Mouse (Mus musculus): ENCODE results near the gene Smim12. TPM values are rescaled to one million over a fixed set of nuclear protein-coding genes. Genes with fewer than 3 reads are reported as not detected.

Gene Smim12
- polyA plus RNA-seq, 1 experiment from 2014 or later, result 67.5 TPM

DNA sequence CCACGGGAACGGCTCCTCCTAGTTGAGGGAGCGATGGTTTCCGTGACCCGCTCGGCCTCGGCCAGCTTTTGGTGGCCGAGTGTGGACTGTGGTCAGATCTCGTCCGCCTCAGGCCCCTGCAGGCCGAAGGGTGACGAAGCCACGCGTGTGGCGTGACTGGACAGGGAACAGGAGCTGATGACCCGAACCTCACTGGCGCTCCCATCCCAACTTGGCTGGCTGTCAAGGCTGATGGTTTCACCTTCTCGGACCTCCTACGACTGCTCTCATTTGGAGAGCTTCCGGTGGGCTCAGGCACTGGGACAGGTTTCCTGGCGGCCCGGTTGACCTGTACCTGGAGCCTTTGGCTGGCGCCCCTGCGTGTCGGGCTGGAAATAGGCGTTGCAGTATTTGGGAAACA lies 369 bp downstream of the Smim12 start:
- Histone ChIP-seq H3K9ac (ENCODE audit: low read depth, low read length) (peak overlapping the region; percentile 96), H3K9me3 (replicated peaks; ENCODE audit: low read length) (no peaks in the 10 kb centered on the region), H3K27me3 (ENCODE audit: insufficient read depth, low read length) (no peaks in the 10 kb centered on the region), H3K27ac (0 out of 2 replicates have a peak overlapping the region, but pooled peaks have one; percentile 61), H3K4me1 (replicated peaks; ENCODE audit: insufficient read depth, low read length) (peaks cover 5% of the 10 kb centered on the region; the same call in 1 of the 2 replicates), H3K4me2 (ENCODE audit: low read length) (peak overlapping the region; percentile 82), H3K36me3 (ENCODE audit: insufficient read depth, low read length) (0 out of 2 replicates have a peak, but pooled peaks cover 6% of the 10 kb centered on the region), H3K4me3 (replicated peaks; ENCODE audit: low read depth, low read length) (peak overlapping the region; percentile 94)
- DNase-seq (ENCODE audit: low spot score) (no peak), ATAC-seq (replicated peaks; ENCODE audit: low FRiP score, low read depth) (peak; percentile 67)
- TF ChIP-seq CTCF (IDR thresholded peaks at IDR 0.05; ENCODE audit: low read depth), result no peak
- under 1% methylated on average over 26 of the region's 26 CpGs for WGBS

DNA sequence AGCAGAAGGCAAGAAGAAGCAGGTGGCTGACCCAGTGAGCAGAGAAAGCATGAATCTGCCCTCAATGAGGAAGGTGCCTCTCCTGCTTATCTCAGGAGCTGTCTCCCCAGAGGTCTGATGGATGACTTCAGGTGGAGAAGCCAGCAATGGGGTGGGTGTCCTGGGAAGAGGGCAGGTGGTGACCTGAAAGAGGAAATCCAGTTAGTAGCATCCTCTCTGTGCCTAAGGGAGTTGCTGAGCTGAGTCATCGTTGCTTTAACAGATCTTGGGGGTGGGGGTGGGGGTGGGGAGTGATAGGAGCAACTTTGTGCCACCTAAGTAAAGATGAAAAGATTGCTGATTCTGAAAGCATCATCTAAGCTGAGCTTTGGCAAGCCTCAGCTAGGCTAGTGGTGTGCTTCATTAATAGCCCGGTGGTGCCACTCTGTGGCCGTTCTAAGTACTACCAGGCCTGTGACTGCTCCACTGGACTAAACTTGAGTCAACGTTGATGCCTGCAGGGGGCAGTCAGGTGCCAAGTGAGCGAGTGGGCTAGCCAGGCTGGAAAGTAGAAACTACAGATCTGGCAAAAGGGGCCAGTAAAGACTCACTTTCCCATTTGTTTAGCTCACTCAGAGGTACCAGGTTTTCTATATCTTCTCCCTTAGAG lies 6.2 kb downstream of the Smim12 start:
- no peak overlapping the region for H3K4me3 ChIP-seq (replicated peaks; ENCODE audit: low read depth, low read length)
- peaks cover under 1% of the 10 kb centered on the region; the same call in 1 of the 2 replicates for H3K4me1 ChIP-seq (replicated peaks; ENCODE audit: insufficient read depth, low read length)
- H3K9ac ChIP-seq (ENCODE audit: low read depth, low read length), result no peak overlapping the region
- no peaks in the 10 kb centered on the region for H3K9me3 ChIP-seq (replicated peaks; ENCODE audit: low read length)
- H3K4me2 ChIP-seq (ENCODE audit: low read length), result no peak overlapping the region
- DNase-seq (ENCODE audit: low spot score) (peak; percentile 94), ATAC-seq (replicated peaks; ENCODE audit: low FRiP score, low read depth) (peak; percentile 85)
- 1% methylated on average over 5 of the region's 5 CpGs for WGBS
- 0 out of 2 replicates have a peak, but pooled peaks cover 6% of the 10 kb centered on the region for H3K36me3 ChIP-seq (ENCODE audit: insufficient read depth, low read length)
- no peaks in the 10 kb centered on the region for H3K27me3 ChIP-seq (ENCODE audit: insufficient read depth, low read length)
- TF ChIP-seq CTCF (IDR thresholded peaks at IDR 0.05; ENCODE audit: low read depth), result peak; percentile 97
- H3K27ac ChIP-seq, result no peak overlapping the region

DNA sequence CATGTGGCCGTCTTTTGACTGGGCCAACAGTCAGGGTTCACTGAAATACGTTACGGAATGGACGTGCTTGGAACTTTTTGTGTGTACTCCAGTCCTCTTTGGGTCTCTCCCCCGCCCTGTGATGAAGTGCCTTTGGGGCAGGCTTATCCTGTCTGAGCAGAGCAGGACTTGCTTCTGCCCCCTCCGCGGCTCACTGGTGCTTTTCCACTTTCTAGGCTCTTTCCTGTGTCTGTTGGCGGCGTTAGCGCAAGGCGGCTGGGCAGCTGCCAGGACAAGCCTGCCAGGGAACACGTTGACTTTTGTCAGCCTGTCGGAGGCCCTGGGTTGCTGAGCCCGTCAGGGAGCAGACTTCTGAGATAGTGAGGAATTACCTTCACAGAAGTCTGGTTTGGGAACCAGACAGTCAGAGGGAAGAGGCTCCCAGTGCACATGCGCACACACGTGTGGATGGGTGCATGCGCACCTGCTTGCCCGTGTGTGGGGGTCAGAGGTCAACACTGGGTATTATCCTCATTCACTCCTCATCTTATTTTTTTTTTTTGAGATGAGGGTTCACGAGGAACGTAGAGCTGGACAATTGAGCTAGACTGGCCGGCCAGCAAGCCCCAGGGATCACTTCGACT lies 8.5 kb downstream of the Smim12 start:
- H3K36me3 ChIP-seq (ENCODE audit: insufficient read depth, low read length), result 0 out of 2 replicates have a peak, but pooled peaks cover 6% of the 10 kb centered on the region
- no peaks in the 10 kb centered on the region; the same call in 1 of the 2 replicates for H3K4me1 ChIP-seq (replicated peaks; ENCODE audit: insufficient read depth, low read length)
- no peak overlapping the region for H3K4me2 ChIP-seq (ENCODE audit: low read length)
- no peaks in the 10 kb centered on the region for H3K27me3 ChIP-seq (ENCODE audit: insufficient read depth, low read length)
- H3K9ac ChIP-seq (ENCODE audit: low read depth, low read length), result no peak overlapping the region
- no peaks in the 10 kb centered on the region for H3K9me3 ChIP-seq (replicated peaks; ENCODE audit: low read length)
- no peak for TF ChIP-seq CTCF (IDR thresholded peaks at IDR 0.05; ENCODE audit: low read depth)
- H3K27ac ChIP-seq, result peak overlapping the region; percentile 25; the same call in 1 of the 2 replicates
- DNase-seq (ENCODE audit: low spot score) (peak; percentile 34), ATAC-seq (replicated peaks; ENCODE audit: low FRiP score, low read depth) (no peak)
- no peak overlapping the region for H3K4me3 ChIP-seq (replicated peaks; ENCODE audit: low read depth, low read length)
- WGBS, result 48% methylated on average over 22 of the region's 22 CpGs

DNA sequence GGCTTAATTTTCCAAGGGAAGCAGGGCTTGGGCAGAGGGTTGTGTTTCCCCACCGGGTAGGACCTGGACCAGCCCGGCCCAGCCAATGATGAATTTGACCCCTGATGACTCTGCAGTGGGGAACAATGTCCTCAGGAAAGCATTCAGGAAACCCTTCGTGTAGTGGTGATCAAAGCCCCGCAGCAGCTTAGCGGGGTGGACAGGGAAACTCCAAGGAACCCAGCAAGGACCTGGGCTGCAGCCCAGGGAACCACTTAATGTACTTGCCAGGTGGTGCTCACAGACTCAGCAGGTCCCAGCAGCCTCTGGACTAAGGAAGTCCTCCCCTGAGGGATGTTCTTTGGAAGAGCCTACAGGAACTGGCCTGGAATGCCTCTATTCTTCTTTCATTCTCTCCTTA lies 13.2 kb downstream of the Smim12 start:
- 57% methylated on average over 5 of the region's 5 CpGs for WGBS
- no peak for DNase-seq (ENCODE audit: low spot score)

DNA sequence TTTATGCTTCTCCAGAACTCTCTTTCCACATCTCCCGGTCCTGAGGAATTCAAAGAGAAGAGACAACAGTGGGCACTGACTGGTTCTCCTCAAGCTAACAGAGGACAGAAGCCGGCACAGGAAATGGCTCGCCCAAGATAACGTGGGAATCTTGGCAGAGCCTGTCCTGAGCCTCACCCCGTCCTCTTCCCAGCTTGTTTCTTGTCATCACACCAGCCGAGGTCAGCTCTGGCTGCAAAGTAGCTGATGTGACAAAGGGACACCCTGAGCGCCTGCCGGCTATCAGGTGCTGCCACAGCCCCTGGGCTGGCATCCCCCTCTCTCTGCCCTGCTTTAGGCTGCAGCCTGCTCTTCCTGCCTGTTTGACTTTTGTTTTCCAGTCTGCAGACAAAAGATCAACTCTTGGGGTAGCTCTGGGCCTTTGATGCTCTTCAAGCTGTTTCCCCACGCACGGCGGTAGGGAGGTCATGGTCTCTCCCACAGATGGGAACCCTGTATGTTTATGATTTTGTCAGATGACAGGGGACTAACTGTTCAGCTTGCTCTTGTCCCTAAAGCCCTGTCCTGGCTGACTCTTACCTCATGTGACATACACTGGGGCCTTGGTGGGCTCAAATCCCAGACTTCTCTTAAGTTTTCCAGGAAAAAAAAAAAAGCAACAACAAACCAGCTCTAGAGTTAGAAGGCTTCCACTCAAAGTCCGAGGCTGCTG lies 14.8 kb downstream of the Smim12 start:
- Histone ChIP-seq H3K27ac (no peak overlapping the region; the same call in 1 of the 2 replicates), H3K4me3 (replicated peaks; ENCODE audit: low read depth, low read length) (no peak overlapping the region), H3K4me2 (ENCODE audit: low read length) (no peak overlapping the region), H3K36me3 (ENCODE audit: insufficient read depth, low read length) (no peaks in the 10 kb centered on the region), H3K27me3 (ENCODE audit: insufficient read depth, low read length) (no peaks in the 10 kb centered on the region), H3K9ac (ENCODE audit: low read depth, low read length) (no peak overlapping the region), H3K9me3 (replicated peaks; ENCODE audit: low read length) (no peaks in the 10 kb centered on the region), H3K4me1 (replicated peaks; ENCODE audit: insufficient read depth, low read length) (no peaks in the 10 kb centered on the region)
- TF ChIP-seq CTCF (IDR thresholded peaks at IDR 0.05; ENCODE audit: low read depth), result no peak
- DNase-seq (ENCODE audit: low spot score) (no peak), ATAC-seq (replicated peaks; ENCODE audit: low FRiP score, low read depth) (no peak)
- WGBS, result 41% methylated on average over 12 of the region's 12 CpGs

More for the DNA sequence above, 13.2 kb downstream of the Smim12 start:
- Histone ChIP-seq H3K9ac (ENCODE audit: low read depth, low read length) (no peak overlapping the region), H3K27ac (no peak overlapping the region), H3K9me3 (replicated peaks; ENCODE audit: low read length) (no peaks in the 10 kb centered on the region), H3K36me3 (ENCODE audit: insufficient read depth, low read length) (no peaks in the 10 kb centered on the region), H3K4me2 (ENCODE audit: low read length) (no peak overlapping the region), H3K4me1 (replicated peaks; ENCODE audit: insufficient read depth, low read length) (no peaks in the 10 kb centered on the region; the same call in 1 of the 2 replicates), H3K4me3 (replicated peaks; ENCODE audit: low read depth, low read length) (no peak overlapping the region), H3K27me3 (ENCODE audit: insufficient read depth, low read length) (no peaks in the 10 kb centered on the region)
- TF ChIP-seq CTCF (IDR thresholded peaks at IDR 0.05; ENCODE audit: low read depth), result no peak
- ATAC-seq (replicated peaks; ENCODE audit: low FRiP score, low read depth), result no peak

DNA sequence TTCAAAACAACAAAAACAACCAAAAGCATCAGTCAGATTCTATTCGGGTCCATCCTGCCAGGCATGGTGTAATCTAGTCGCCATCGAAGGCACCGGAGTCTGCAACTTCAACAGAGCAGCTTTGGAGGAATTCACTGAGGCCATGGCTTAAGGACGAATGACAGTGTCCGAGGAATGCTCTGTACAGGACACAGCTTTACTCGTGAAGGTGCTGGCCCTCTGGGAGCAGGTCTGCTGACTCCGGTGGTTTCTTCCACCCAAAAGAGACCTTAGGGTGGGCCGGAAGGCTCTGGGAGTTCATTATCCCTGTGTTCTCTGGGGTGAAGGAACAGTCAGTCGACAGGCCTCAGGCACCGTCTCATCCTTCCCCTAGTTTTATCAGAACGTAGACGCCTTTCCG lies 18.0 kb downstream of the Smim12 start:
- ATAC-seq (replicated peaks; ENCODE audit: low FRiP score, low read depth) (no peak), DNase-seq (ENCODE audit: low spot score) (no peak)
- Histone ChIP-seq H3K4me2 (ENCODE audit: low read length) (no peak overlapping the region), H3K9me3 (replicated peaks; ENCODE audit: low read length) (no peaks in the 10 kb centered on the region), H3K4me3 (replicated peaks; ENCODE audit: low read depth, low read length) (no peak overlapping the region), H3K36me3 (ENCODE audit: insufficient read depth, low read length) (no peaks in the 10 kb centered on the region), H3K9ac (ENCODE audit: low read depth, low read length) (no peak overlapping the region), H3K4me1 (replicated peaks; ENCODE audit: insufficient read depth, low read length) (no peaks in the 10 kb centered on the region), H3K27ac (no peak overlapping the region), H3K27me3 (ENCODE audit: insufficient read depth, low read length) (no peaks in the 10 kb centered on the region)
- no peak for TF ChIP-seq CTCF (IDR thresholded peaks at IDR 0.05; ENCODE audit: low read depth)
- WGBS, result 90% methylated on average over 14 of the region's 14 CpGs

All from kidney, postnatal 0 days (tissue).